Mouse (Mus musculus) testis, adult 2 months (tissue): ENCODE data around the gene Cckar. TPM values are rescaled to one million over a fixed set of nuclear protein-coding genes. Genes with fewer than 3 reads are reported as not detected.

ENCODE experiments used
- H3K27ac ChIP-seq: fragments of 200-500 bp; 2 replicates; pipeline ENCODE4 v1.5.1; 2012; ENCODE audit warnings: low read depth, low read length; ENCODE audit not compliant: control insufficient read depth, insufficient read depth
- H3K27me3 ChIP-seq: fragments of 200-500 bp; 2 replicates; pipeline ENCODE4 v1.6.1; 2012; ENCODE audit warnings: mild to moderate bottlenecking, low read length, moderate library complexity; ENCODE audit not compliant: control insufficient read depth, insufficient read depth
- H3K36me3 ChIP-seq: fragments of 200-500 bp; 2 replicates; pipeline ENCODE4 v1.6.1; 2012; ENCODE audit warnings: mild to moderate bottlenecking, low read length; ENCODE audit not compliant: control insufficient read depth, insufficient read depth
- H3K4me1 ChIP-seq: fragments of 200-500 bp; 2 replicates; pipeline ENCODE4 v1.6.1; 2012; ENCODE audit warnings: low read length; ENCODE audit not compliant: control insufficient read depth, insufficient read depth
- H3K4me3 ChIP-seq: fragments of 200-500 bp; 2 replicates; pipeline ENCODE4 v1.5.1; 2012; ENCODE audit warnings: low read depth, mild to moderate bottlenecking, low read length, moderate library complexity, mixed read lengths; ENCODE audit not compliant: control insufficient read depth
- CTCF ChIP-seq: fragments of 200-500 bp; IDR thresholded peaks from 2 replicates; pipeline ENCODE4 v1.5.1; 2012; ENCODE audit warnings: low read depth, mild to moderate bottlenecking, inconsistent platforms, low read length, moderate library complexity; ENCODE audit not compliant: control insufficient read depth, insufficient read depth, insufficient replicate concordance
- POLR2A ChIP-seq: fragments of 200-500 bp; IDR thresholded peaks from 2 replicates; pipeline ENCODE4 v1.6.1; 2012; ENCODE audit warnings: low read depth, mild to moderate bottlenecking, inconsistent platforms, low read length, moderate library complexity; ENCODE audit not compliant: control insufficient read depth
- polyA plus RNA-seq: library from polyadenylated mRNA; depleted of rRNA; stranded (reverse); fragments of >200 nt; gene quantifications from 2 replicates; pipeline ENCODE4 v1.2.3, GENCODE M21; 2012

Gene Cckar
- polyA plus RNA-seq, 1 experiment: 0.04 TPM

GRCm38 (mm10) chr5:53708191-53708590, 686 bp upstream of the Cckar start:
- H3K27ac ChIP-seq: no peak overlapping the region
- H3K27me3 ChIP-seq: no peaks in the 10 kb centered on the region
- no peak for TF ChIP-seq POLR2A
- no peak for TF ChIP-seq CTCF
- H3K36me3 ChIP-seq: no peaks in the 10 kb centered on the region
- H3K4me3 ChIP-seq: no peak overlapping the region
- H3K4me1 ChIP-seq: no peaks in the 10 kb centered on the region

- no peaks in the 10 kb centered on the region for H3K27me3 ChIP-seq
- peaks cover 7% of the 10 kb centered on the region for H3K4me1 ChIP-seq
- no peak overlapping the region for H3K4me3 ChIP-seq
- TF ChIP-seq CTCF: no peak
- no peak for TF ChIP-seq POLR2A
- no peaks in the 10 kb centered on the region for H3K36me3 ChIP-seq
- H3K27ac ChIP-seq: no peak overlapping the region
These were observed 4.8 kb downstream of the Cckar start for GRCm38 (mm10) chr5:53702686-53703085.

GRCm38 (mm10) chr5:53697794-53698193, 9.7 kb downstream of the Cckar start:
- no peaks in the 10 kb centered on the region for H3K36me3 ChIP-seq
- TF ChIP-seq CTCF (no peak), POLR2A (no peak)
- no peak overlapping the region for H3K4me3 ChIP-seq

GRCm38 (mm10) chr5:53696701-53697100, 10.8 kb downstream of the Cckar start:
- H3K36me3 ChIP-seq: no peaks in the 10 kb centered on the region
- H3K27ac ChIP-seq: no peak overlapping the region
- H3K4me3 ChIP-seq: no peak overlapping the region
- no peaks in the 10 kb centered on the region for H3K27me3 ChIP-seq
- H3K4me1 ChIP-seq: peaks cover 7% of the 10 kb centered on the region
- TF ChIP-seq CTCF (no peak), POLR2A (no peak)

More at GRCm38 (mm10) chr5:53697794-53698193, 9.7 kb downstream of the Cckar start:
- H3K4me1 ChIP-seq: peaks cover 7% of the 10 kb centered on the region
- H3K27me3 ChIP-seq: no peaks in the 10 kb centered on the region
- no peak overlapping the region for H3K27ac ChIP-seq

GRCm38 (mm10) chr5:53692662-53693061, 14.8 kb downstream of the Cckar start:
- no peak for TF ChIP-seq CTCF
- TF ChIP-seq POLR2A: no peak
- Histone ChIP-seq H3K4me3 (no peak overlapping the region), H3K36me3 (no peaks in the 10 kb centered on the region), H3K27me3 (no peaks in the 10 kb centered on the region), H3K27ac (no peak overlapping the region), H3K4me1 (no peaks in the 10 kb centered on the region)

GRCm38 (mm10) chr5:53692100-53692499, 15.4 kb downstream of the Cckar start:
- Histone ChIP-seq H3K27me3 (no peaks in the 10 kb centered on the region), H3K4me3 (no peak overlapping the region), H3K36me3 (no peaks in the 10 kb centered on the region), H3K27ac (no peak overlapping the region), H3K4me1 (no peaks in the 10 kb centered on the region)
- TF ChIP-seq POLR2A: no peak
- TF ChIP-seq CTCF: no peak

- Histone ChIP-seq H3K4me1 (no peaks in the 10 kb centered on the region), H3K27me3 (no peaks in the 10 kb centered on the region), H3K27ac (no peak overlapping the region), H3K36me3 (no peaks in the 10 kb centered on the region), H3K4me3 (no peak overlapping the region)
- TF ChIP-seq CTCF (no peak), POLR2A (no peak)
These were observed 15.9 kb downstream of the Cckar start for GRCm38 (mm10) chr5:53691577-53691976.

GRCm38 (mm10) chr5:53688326-53688725, 19.2 kb downstream of the Cckar start:
- Histone ChIP-seq H3K27ac (no peak overlapping the region), H3K36me3 (no peaks in the 10 kb centered on the region), H3K4me1 (no peaks in the 10 kb centered on the region), H3K27me3 (no peaks in the 10 kb centered on the region), H3K4me3 (no peak overlapping the region)
- TF ChIP-seq CTCF (no peak), POLR2A (no peak)
